Mouse (Mus musculus): Measurements from ENCODE around the gene Gadd45b. TPM values are rescaled to one million over a fixed set of nuclear protein-coding genes. Genes with fewer than 3 reads are reported as not detected.

Gadd45b gene
- total RNA-seq, 2 experiments from 2014 or later: 12.7 to 30.0 TPM

- no peak for DNase-seq
These were observed 5.4 kb downstream of the Gadd45b start for GRCm38 (mm10) chr10:80935241-80935640.

- DNase-seq: no peak
These were observed 5.8 kb downstream of the Gadd45b start for GRCm38 (mm10) chr10:80935698-80936097.

GRCm38 (mm10) chr10:80936135-80936809 is 6.4 kb downstream of the Gadd45b start:
- peak; percentile 73 for DNase-seq

GRCm38 (mm10) chr10:80936810-80937164 is 6.9 kb downstream of the Gadd45b start:
- no peak for DNase-seq

GRCm38 (mm10) chr10:80937646-80938045 is 7.8 kb downstream of the Gadd45b start:
- peak; percentile 76 for DNase-seq

- DNase-seq: no peak
These were observed 9.1 kb downstream of the Gadd45b start for GRCm38 (mm10) chr10:80938831-80939550.

GRCm38 (mm10) chr10:80939671-80940070 is 9.8 kb downstream of the Gadd45b start:
- peak; percentile 82 for DNase-seq

GRCm38 (mm10) chr10:80940320-80940987 is 10.6 kb downstream of the Gadd45b start:
- DNase-seq: peak; percentile 92

GRCm38 (mm10) chr10:80940988-80941347 is 11.1 kb downstream of the Gadd45b start:
- DNase-seq: no peak

- no peak for DNase-seq
These were observed 13.0 kb downstream of the Gadd45b start for GRCm38 (mm10) chr10:80942919-80943318.

- DNase-seq: no peak
These were observed 13.8 kb downstream of the Gadd45b start for GRCm38 (mm10) chr10:80943701-80944100.

- DNase-seq: no peak
These were observed 14.4 kb downstream of the Gadd45b start for GRCm38 (mm10) chr10:80944231-80944630.

- no peak for DNase-seq
These were observed 17.0 kb downstream of the Gadd45b start for GRCm38 (mm10) chr10:80946684-80947437.

GRCm38 (mm10) chr10:80947802-80948201 is 17.9 kb downstream of the Gadd45b start:
- DNase-seq: peak; percentile 53

GRCm38 (mm10) chr10:80948570-80948969 is 18.7 kb downstream of the Gadd45b start:
- DNase-seq: no peak

- no peak for DNase-seq
These were observed 19.2 kb downstream of the Gadd45b start for GRCm38 (mm10) chr10:80949081-80949480.

GRCm38 (mm10) chr10:80950314-80950713 is 20.4 kb downstream of the Gadd45b start:
- no peak for DNase-seq

GRCm38 (mm10) chr10:80951761-80952390 is 22.0 kb downstream of the Gadd45b start:
- DNase-seq: no peak

- DNase-seq: no peak
These were observed 22.6 kb downstream of the Gadd45b start for GRCm38 (mm10) chr10:80952449-80952848.

GRCm38 (mm10) chr10:80954415-80954814 is 24.5 kb downstream of the Gadd45b start:
- no peak for DNase-seq

GRCm38 (mm10) chr10:80954843-80955242 is 25.0 kb downstream of the Gadd45b start:
- peak; percentile 60 for DNase-seq

GRCm38 (mm10) chr10:80955536-80955935 is 25.7 kb downstream of the Gadd45b start:
- peak; percentile 59 for DNase-seq
